Mouse (Mus musculus) midbrain, embryonic 13.5 days (tissue): ENCODE data around the gene Grip1. TPM values are rescaled to one million over a fixed set of nuclear protein-coding genes. Genes with fewer than 3 reads are reported as not detected.

Experiments
- ATAC-seq: fragments of 200-750 bp; cut with Nextera tagmentation; 2 replicates; pipeline ENCODE4 v1.8.0; 2017; ENCODE audit warnings: mild to moderate bottlenecking, moderate TSS enrichment, moderate library complexity
- H3K27ac ChIP-seq: fragments of 300-500 bp; sonication (generic); 2 replicates; pipeline ENCODE4 v1.5.1; 2015; ENCODE audit warnings: inconsistent platforms, mild to moderate bottlenecking, moderate library complexity
- H3K27me3 ChIP-seq: fragments of 300-500 bp; sonication (generic); 2 replicates; pipeline ENCODE4 v1.6.1; 2015; ENCODE audit warnings: mild to moderate bottlenecking, inconsistent platforms
- H3K36me3 ChIP-seq: fragments of 300-500 bp; sonication (generic); 2 replicates; pipeline ENCODE4 v1.6.1; 2015; ENCODE audit warnings: mild to moderate bottlenecking, inconsistent platforms
- H3K4me1 ChIP-seq: fragments of 300-500 bp; sonication (generic); replicated peaks from 2 replicates; pipeline ENCODE4 v1.6.1; 2015; ENCODE audit warnings: inconsistent platforms
- H3K4me2 ChIP-seq: fragments of 300-500 bp; sonication (generic); replicated peaks from 2 replicates; pipeline ENCODE4 v1.6.1; 2015; ENCODE audit warnings: moderate library complexity, mild to moderate bottlenecking, inconsistent platforms
- H3K4me3 ChIP-seq: fragments of 300-500 bp; sonication (generic); replicated peaks from 2 replicates; pipeline ENCODE4 v1.5.1; 2015; ENCODE audit warnings: mild to moderate bottlenecking, inconsistent platforms
- H3K9ac ChIP-seq: fragments of 300-500 bp; sonication (generic); replicated peaks from 2 replicates; pipeline ENCODE4 v1.6.1; 2015; ENCODE audit warnings: mild to moderate bottlenecking, inconsistent platforms
- H3K9me3 ChIP-seq: fragments of 300-500 bp; sonication (generic); 2 replicates; pipeline ENCODE4 v1.6.1; 2016; ENCODE audit warnings: mild to moderate bottlenecking, inconsistent platforms
- WGBS: fragments of 180-500 bp; shearing (Covaris S2); methylation state at CpG from one replicate; pipeline ENCODE4 v1.1.7; 2015; 5-methylcytosine and 5-hydroxymethylcytosine counted together
- polyA plus RNA-seq: library from polyadenylated mRNA; unstranded; fragments of >200 nt; fragmentation: Nextera tagmentation; extraction: Ambion mirVana; gene quantifications from 2 replicates; pipeline ENCODE4 v1.2.1, GENCODE M21; 2015

Gene Grip1
- polyA plus RNA-seq, 1 experiment from 2014 or later = 14.4 TPM

DNA sequence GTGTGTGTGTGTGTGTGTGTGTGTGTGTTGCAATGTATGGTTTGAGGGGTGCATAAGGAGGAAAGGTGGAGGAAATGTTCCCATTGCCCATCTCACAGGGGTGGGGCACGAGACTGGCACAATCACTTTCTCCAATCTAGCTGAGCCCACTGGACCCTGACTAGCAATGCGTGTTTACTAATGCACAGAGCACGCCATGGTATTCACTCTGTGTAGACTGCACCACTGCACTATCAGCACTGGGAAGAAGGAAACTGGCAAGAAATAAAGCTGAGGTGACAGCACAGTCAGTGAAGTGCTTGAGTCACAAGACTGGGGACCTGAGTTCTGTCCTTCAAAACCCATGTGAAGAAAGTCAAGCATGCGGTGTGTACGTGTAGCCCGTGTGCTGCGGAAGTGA is 17.8 kb upstream of the Grip1 start:
- 92% methylated on average over 7 of the region's 7 CpGs for WGBS
- no peak overlapping the region for H3K9ac ChIP-seq
- H3K27ac ChIP-seq = no peak overlapping the region
- no peak for ATAC-seq
- peaks cover under 1% of the 10 kb centered on the region; the same call in 1 of the 2 replicates for H3K4me1 ChIP-seq
- no peaks in the 10 kb centered on the region for H3K9me3 ChIP-seq
- no peaks in the 10 kb centered on the region for H3K27me3 ChIP-seq
- no peak overlapping the region for H3K4me3 ChIP-seq
- no peak overlapping the region for H3K4me2 ChIP-seq
- H3K36me3 ChIP-seq = no peaks in the 10 kb centered on the region

DNA sequence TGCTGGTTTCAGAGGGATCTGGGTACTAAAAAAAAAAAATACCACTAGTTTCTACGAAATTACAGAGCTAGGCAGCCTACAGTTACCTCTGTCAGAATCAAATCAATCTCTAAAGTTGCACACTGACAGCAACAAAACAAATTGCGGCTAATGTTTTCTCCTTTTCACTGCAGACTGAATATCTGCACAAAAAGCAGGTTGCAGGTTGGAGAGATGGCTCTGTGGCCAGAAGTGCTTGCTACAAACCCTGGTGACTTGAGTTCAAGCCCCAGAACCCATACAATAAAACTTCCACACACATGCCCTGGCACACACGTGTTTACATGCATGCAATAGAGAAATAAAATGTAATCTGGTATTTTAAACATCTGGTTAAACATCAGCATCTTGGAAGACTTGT is 16.3 kb upstream of the Grip1 start:
- no peaks in the 10 kb centered on the region for H3K36me3 ChIP-seq
- H3K27ac ChIP-seq = no peak overlapping the region
- ATAC-seq = no peak
- no peaks in the 10 kb centered on the region for H3K27me3 ChIP-seq
- H3K9ac ChIP-seq = no peak overlapping the region
- H3K4me2 ChIP-seq = no peak overlapping the region
- no peak overlapping the region for H3K4me3 ChIP-seq
- H3K9me3 ChIP-seq = no peaks in the 10 kb centered on the region
- 82% methylated on average over 3 of the region's 3 CpGs for WGBS
- peaks cover 12% of the 10 kb centered on the region for H3K4me1 ChIP-seq

DNA sequence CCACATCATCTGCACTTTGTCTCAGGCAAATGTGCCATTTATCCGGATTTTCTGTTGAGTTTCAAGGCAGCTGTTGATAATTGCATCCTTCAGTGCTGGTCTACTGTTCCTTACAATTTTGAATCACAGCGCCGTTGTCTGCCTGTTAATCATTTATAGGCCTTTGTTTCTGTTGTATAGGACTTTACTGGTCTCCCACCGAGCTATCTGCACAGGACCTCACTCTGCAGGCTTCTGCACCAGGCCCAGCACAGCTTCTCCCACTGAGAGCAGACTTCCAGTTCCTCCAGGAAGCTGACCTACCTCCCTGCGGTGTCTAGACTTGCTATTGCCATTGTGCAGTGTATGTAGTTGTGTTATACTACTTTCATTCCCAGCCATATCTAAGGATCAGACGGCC is 11.9 kb upstream of the Grip1 start:
- 28% methylated on average over 6 of the region's 6 CpGs for WGBS
- Histone ChIP-seq H3K27me3 (no peaks in the 10 kb centered on the region), H3K9me3 (no peaks in the 10 kb centered on the region), H3K27ac (no peak overlapping the region), H3K4me3 (no peak overlapping the region), H3K4me1 (peaks cover 15% of the 10 kb centered on the region), H3K9ac (no peak overlapping the region), H3K4me2 (no peak overlapping the region), H3K36me3 (no peaks in the 10 kb centered on the region)
- no peak for ATAC-seq

DNA sequence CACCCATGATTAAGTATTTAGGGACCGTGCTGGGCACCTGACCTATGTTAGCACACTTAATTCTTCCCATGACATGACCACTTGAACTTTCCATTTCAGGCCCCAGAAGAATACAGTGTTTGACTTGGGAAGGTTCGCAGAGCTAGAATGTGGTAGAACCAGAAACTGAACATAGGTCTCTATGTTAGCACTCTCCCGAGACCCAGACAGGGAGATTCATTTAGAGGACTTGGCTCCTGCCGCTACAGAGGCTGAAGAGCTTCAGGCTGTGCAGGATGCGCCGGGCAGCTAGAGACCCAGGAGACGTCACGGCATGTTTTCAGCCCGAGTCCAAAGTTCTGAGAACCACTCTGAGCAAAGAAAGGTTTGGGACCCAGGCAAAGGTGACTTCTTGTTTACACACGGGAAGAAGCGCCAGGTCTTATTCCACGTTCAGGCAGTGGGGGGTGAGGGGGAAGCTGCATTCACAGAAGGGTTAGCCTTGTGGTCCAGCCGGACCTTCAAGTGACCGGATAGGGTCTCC is 6.2 kb upstream of the Grip1 start:
- WGBS = 83% methylated on average over 14 of the region's 14 CpGs
- Histone ChIP-seq H3K9ac (no peak overlapping the region), H3K4me2 (no peak overlapping the region), H3K4me1 (peaks cover 2% of the 10 kb centered on the region; the same call in 1 of the 2 replicates), H3K9me3 (no peaks in the 10 kb centered on the region), H3K27me3 (peaks cover 5% of the 10 kb centered on the region), H3K36me3 (no peaks in the 10 kb centered on the region), H3K27ac (no peak overlapping the region), H3K4me3 (no peak overlapping the region)
- ATAC-seq = no peak

DNA sequence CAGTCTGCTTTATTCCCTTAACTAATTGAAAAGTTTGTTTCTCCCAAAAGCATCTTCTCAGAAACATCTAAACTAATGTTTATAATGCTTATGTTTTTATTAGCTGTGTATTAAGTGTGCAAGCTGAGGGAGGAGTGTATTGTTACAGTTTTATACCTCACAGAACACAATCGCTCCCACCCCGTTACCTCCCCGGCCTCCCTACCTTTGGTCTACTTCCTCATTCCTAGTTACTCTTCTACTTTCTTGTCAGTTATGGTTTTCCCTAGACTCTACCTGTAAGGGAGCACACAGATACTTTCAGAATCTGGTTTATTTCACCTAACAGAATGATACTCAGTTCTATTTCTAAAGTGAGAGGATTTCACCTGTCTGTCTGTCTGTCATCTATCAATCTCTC is 5.7 kb upstream of the Grip1 start:
- H3K4me3 ChIP-seq = no peak overlapping the region
- no peaks in the 10 kb centered on the region for H3K9me3 ChIP-seq
- H3K27ac ChIP-seq = no peak overlapping the region
- no peaks in the 10 kb centered on the region for H3K36me3 ChIP-seq
- WGBS = 97% methylated on average over 3 of the region's 3 CpGs
- no peak overlapping the region for H3K9ac ChIP-seq
- no peak overlapping the region for H3K4me2 ChIP-seq
- no peak for ATAC-seq
- H3K27me3 ChIP-seq = peaks cover 7% of the 10 kb centered on the region
- H3K4me1 ChIP-seq = peaks cover 3% of the 10 kb centered on the region; the same call in 1 of the 2 replicates

DNA sequence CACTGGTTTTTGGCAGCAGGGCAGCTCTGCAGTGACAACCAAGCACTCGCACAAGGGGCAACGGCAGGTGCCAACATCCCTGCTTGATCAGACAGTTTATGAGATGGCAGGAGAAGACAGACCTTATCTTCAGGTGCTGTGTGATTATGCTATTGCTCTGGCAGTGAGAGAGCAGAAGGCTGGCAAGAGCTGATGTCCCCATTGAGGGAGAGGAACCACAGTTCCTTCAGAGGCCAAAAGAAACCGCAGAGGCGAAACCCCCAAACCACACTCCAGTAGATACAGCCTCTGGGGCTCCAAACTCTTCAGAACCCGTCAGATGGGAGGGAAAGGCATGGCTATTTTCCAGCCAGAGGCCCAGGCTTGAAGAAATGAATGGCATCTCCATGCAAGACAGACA is 932 bp upstream of the Grip1 start:
- ATAC-seq = no peak
- H3K9ac ChIP-seq = peak overlapping the region; percentile 77; the same call in 1 of the 2 replicates
- H3K9me3 ChIP-seq = no peaks in the 10 kb centered on the region
- 47% methylated on average over 5 of the region's 5 CpGs for WGBS
- H3K4me2 ChIP-seq = peak overlapping the region; percentile 84
- peaks cover 7% of the 10 kb centered on the region for H3K27me3 ChIP-seq
- no peaks in the 10 kb centered on the region for H3K36me3 ChIP-seq
- peak overlapping the region; percentile 44; the same call in 1 of the 2 replicates for H3K27ac ChIP-seq
- H3K4me1 ChIP-seq = peaks cover 20% of the 10 kb centered on the region
- H3K4me3 ChIP-seq = peak overlapping the region; percentile 66

DNA sequence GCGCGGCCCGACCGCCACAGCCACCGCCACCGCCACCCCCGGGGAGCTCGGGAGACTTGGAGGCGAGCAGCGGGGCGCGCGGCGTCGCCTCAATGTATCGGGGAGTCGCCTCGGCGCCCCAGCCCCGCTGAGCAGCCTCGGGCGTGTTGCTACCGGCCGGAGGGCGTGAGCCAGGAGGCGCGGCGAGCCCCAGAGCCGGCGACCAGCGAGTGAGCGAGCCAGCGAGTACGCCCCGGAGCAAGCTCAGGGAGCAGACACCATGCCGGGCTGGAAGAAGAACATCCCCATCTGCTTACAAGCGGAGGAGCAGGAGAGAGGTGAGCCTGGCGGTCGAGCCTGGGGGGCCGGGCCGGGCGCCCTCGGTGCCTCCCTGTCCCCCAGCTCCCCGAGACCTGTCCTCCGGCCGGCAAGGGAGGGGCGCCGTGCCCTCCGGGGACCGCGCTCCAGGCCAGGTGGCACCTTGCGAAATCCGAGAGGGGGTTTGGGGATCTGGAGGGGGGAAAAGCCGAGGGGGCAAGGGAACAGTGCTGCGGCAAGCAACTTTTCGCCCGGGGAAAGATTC is 557 bp downstream of the Grip1 start:
- Histone ChIP-seq H3K9me3 (no peaks in the 10 kb centered on the region), H3K9ac (peak overlapping the region; percentile 77), H3K27ac (peak overlapping the region; percentile 88), H3K4me3 (peak overlapping the region; percentile 66), H3K27me3 (peaks cover 7% of the 10 kb centered on the region), H3K4me2 (peak overlapping the region; percentile 84), H3K36me3 (no peaks in the 10 kb centered on the region), H3K4me1 (peaks cover 20% of the 10 kb centered on the region)
- 0% methylated on average over 50 of the region's 57 CpGs for WGBS
- peak; percentile 86 for ATAC-seq

DNA sequence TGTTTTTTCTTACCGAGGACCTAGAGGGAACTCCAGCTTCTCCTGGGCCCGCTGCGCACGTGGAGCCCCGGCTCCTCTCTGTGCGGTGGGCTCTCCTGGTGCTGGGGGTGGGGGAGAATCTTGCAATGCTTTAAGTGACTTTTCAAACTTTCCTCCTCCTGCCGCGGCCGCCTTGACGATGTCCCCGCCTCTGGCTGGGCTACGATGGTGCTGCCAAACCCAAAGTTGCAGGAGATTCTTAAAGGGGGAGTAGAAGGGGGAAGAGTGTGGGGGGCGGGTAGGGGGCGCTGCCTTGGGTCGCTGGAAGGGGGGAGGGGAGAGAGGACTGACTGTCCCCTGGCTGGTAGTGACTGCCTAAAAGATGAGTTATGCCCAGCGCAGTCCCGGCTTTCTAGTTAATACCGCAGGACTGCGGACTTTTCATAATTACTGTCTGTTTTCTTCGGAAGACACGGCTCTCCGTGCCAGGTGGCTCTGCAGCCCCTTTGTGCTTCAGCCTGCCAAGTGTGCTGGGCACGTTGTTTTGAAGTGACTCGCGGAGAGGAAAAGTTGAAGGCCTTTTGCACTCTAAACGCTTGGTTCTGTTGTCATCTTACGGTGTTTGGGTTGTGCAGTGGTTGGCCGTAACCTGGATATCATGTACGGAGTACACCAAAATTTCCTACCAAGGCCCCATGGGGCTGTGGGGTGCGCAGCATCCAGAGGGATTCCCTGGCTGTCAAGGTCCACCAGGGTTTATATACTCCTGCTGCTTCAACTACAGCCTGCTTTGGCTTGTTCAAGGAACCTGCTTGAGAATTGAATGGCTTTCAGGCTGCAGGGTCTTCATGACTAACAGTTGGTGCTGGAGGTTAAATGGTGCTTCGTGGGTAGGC is 1.3 kb downstream of the Grip1 start:
- peak overlapping the region; percentile 88; the same call in 1 of the 2 replicates for H3K27ac ChIP-seq
- peak overlapping the region; percentile 77 for H3K9ac ChIP-seq
- ATAC-seq = peak; percentile 35
- H3K4me3 ChIP-seq = peak overlapping the region; percentile 66
- no peaks in the 10 kb centered on the region for H3K9me3 ChIP-seq
- WGBS = under 1% methylated on average over 30 of the region's 31 CpGs
- peaks cover 7% of the 10 kb centered on the region for H3K27me3 ChIP-seq
- peaks cover 20% of the 10 kb centered on the region for H3K4me1 ChIP-seq
- no peaks in the 10 kb centered on the region for H3K36me3 ChIP-seq
- peak overlapping the region; percentile 84 for H3K4me2 ChIP-seq

DNA sequence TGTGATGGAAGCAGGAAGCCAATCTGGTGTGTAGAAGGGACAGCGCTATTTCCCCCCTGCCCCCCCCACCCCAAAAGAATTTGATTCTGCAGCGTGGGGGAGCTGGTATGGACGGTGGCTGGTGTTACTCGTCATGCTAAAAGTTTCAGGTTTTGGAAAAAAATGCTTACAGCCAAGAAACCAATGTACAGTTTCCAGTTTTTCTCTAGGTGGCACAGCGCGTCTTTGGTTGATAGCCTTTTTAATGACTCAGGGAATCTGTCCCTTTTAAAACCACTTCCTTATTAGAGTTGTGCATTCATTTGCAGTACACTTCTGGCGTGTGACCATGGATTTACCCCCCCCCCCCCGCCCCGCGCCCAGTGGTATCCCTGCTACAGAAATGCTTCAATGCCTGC is 1.9 kb downstream of the Grip1 start:
- peaks cover 20% of the 10 kb centered on the region for H3K4me1 ChIP-seq
- peak overlapping the region; percentile 84 for H3K4me2 ChIP-seq
- peak overlapping the region; percentile 66 for H3K4me3 ChIP-seq
- no peaks in the 10 kb centered on the region for H3K9me3 ChIP-seq
- peaks cover 7% of the 10 kb centered on the region for H3K27me3 ChIP-seq
- peak overlapping the region; percentile 77; the same call in 1 of the 2 replicates for H3K9ac ChIP-seq
- no peaks in the 10 kb centered on the region for H3K36me3 ChIP-seq
- H3K27ac ChIP-seq = no peak overlapping the region
- 10% methylated on average over 10 of the region's 10 CpGs for WGBS
- no peak for ATAC-seq

DNA sequence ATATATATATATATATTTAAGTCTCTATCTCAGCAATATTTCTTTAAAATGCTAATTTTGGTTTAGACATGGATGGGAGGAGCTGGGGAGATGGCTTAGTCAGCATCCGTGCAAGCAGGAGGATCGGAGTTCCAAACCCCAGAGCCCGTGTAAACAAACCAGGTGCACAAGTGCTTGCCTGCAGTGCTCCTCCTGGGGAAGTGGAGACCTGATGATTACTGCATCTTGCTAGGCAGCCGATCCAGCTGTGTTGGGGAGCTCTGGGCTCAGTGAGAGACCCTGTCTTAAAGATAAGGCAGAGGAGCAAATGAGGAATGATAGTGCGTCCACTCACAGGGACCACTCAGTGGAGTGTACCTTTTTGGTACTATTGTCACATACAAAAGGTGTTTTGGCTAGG is 3.5 kb downstream of the Grip1 start:
- WGBS = 94% methylated on average over 5 of the region's 5 CpGs
- H3K36me3 ChIP-seq = no peaks in the 10 kb centered on the region
- ATAC-seq = no peak
- H3K4me1 ChIP-seq = peaks cover 20% of the 10 kb centered on the region
- no peak overlapping the region for H3K4me2 ChIP-seq
- H3K4me3 ChIP-seq = no peak overlapping the region
- H3K27me3 ChIP-seq = peaks cover 6% of the 10 kb centered on the region
- H3K9me3 ChIP-seq = no peaks in the 10 kb centered on the region
- H3K9ac ChIP-seq = no peak overlapping the region
- no peak overlapping the region for H3K27ac ChIP-seq

DNA sequence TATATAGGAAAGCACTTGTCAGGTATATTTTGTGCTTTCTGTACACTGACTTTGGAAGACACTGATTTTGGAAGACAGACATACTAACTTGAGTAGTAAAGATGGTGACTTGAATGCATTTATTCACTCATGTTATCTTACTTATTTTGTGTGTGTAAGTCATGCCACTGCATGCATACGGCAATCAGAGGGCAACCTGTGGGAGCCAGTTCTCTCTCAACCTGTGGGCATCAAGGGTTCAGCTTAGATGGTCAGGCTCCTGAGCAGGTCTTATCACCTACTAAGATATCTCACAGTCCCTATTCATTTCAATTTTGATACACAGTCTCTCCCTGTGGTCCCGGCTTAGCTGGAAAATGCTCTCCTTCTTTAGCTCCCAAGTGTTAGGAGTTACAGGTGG is 5.4 kb downstream of the Grip1 start:
- Histone ChIP-seq H3K27me3 (no peaks in the 10 kb centered on the region), H3K4me3 (no peak overlapping the region), H3K4me1 (peaks cover 16% of the 10 kb centered on the region), H3K27ac (no peak overlapping the region), H3K9ac (no peak overlapping the region), H3K4me2 (no peak overlapping the region), H3K36me3 (no peaks in the 10 kb centered on the region), H3K9me3 (no peaks in the 10 kb centered on the region)
- 86% methylated on average over 2 of the region's 2 CpGs for WGBS
- ATAC-seq = no peak

DNA sequence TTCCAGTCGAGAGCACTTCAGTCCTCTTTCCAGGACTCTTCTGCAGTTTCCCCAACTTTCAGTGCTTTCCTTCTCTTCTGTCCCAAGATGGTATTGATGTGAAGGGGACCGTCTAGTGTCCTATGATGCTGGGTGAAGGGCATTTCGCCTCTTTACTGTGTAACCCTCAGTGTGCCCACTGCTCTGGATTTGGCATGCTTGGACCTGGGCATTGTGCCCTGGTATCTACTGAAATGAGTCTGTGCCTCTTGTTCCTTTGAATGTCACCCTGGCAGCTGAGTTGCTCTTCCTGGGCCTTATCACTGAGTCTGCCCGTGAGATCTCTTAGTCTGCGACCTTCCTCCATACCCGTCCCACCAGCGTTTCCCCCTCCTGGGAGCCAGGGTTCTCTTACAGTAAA is 9.7 kb downstream of the Grip1 start:
- no peak for ATAC-seq

More for the DNA sequence above, 9.7 kb downstream of the Grip1 start:
- H3K4me3 ChIP-seq = no peak overlapping the region
- no peak overlapping the region for H3K9ac ChIP-seq
- no peaks in the 10 kb centered on the region for H3K36me3 ChIP-seq
- no peaks in the 10 kb centered on the region for H3K4me1 ChIP-seq
- no peak overlapping the region for H3K4me2 ChIP-seq
- no peak overlapping the region for H3K27ac ChIP-seq
- WGBS = 91% methylated on average over 7 of the region's 7 CpGs
- no peaks in the 10 kb centered on the region for H3K9me3 ChIP-seq
- no peaks in the 10 kb centered on the region for H3K27me3 ChIP-seq
